Mouse (Mus musculus): ENCODE results near the gene Bmp6.

The Bmp6 gene

DNA sequence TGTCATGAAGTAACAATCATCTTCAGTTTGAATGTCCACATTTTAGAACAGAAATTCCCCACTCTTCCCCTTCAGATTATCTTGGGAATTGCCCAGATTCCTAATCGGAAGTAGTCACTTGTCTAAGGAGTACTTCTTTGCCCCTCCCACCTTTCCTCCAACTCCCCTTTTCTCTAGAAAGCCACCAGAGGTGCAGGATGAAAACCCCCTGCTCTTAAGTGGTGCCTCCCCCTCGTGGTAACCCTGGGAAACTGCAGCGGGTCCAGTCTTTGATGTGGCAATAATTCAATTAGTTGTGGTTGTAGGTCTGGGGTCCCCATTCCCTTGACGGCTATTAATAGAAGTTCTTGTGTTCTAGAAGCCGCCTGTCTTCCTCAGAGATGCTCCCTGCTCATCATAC lies 93.0 kb downstream of the Bmp6 start:
- peak; percentile 39 for DNase-seq

DNA sequence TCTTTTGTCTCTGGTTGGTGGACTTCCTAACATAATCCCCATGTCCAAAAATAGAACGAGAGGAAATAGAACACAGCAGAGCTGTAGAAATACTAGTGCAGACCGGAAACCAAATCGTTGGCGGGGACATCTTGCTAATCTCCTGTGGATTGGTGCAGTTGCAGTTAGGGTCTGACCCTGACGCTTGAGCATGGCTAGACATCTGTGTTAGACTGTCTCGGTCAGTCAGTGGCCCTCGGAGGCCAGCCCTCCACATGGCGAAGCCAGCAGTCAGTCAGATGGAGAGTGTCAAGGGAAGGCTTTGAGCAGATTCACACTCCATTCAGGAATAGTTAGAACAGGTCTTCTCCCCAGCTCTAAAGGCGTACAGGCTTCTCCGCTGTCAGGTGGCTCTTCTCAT lies 95.3 kb downstream of the Bmp6 start:
- no peak for DNase-seq

DNA sequence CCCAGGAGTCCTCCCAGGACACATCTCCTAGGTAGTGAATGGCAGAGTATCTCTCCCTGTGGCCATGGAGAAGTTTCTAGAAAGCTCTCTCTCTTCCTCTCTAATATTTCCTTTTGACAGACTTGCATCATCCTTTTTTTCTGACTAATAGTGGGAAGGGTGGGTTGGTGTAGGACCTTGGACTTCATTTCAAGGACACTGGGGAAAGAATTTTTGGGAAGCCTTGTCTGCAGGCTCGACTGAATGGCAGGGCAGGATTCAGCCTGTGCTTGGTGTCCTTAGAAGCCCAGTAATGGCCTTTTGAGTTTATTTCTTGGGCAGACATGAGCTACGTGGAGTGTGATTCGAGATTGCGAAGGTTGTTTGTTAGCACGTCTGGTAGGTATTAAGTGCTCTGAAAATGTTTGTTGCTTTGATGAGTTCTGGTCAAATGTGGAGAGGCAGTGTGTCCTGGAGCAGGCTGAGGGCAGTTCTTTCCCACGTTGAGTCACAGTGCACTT lies 103.7 kb downstream of the Bmp6 start:
- DNase-seq = no peak

DNA sequence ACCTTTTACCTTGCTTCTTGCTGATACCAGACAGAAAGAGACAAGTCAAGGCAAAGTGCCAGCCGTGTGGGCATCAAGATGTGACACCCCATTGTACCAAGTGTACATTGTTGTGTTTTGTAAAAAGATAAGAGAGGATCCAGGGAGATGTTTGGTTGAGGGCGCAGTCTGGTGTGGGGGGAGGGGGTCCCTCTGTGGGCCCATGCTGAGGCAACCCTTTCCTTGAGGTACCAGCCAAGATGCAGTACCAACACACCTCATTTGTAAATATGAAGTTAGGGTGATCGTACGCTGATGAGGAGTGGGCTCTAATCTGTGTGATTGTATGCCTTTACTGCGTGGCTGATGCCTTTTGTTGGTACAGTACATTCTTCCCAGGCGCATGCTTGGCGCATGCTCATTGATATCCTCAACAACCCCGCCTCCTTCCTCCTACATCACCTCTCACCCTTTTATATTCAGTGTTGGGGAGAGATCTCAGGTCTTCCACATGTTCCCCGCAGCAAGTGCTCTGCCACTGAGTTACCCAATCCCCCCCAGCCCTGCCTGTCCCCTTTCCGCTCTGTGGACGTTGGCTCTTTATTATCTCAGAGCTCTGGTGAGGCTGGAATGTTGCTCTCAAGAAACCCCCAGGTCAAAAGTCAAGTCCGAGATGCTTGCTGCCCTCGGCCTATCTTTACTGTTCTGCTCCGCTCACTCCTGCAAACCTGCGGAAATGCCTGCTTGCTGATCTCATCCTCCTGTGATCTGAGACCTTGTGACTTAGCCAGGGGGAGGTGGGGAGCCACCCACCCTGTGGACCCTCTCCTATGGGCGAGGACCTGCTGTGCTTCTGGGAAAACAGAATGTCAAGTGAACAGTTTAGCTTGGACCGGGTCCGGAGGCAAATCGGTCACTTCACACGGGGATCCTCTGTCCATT lies 105.4 kb downstream of the Bmp6 start:
- no peak for DNase-seq

DNA sequence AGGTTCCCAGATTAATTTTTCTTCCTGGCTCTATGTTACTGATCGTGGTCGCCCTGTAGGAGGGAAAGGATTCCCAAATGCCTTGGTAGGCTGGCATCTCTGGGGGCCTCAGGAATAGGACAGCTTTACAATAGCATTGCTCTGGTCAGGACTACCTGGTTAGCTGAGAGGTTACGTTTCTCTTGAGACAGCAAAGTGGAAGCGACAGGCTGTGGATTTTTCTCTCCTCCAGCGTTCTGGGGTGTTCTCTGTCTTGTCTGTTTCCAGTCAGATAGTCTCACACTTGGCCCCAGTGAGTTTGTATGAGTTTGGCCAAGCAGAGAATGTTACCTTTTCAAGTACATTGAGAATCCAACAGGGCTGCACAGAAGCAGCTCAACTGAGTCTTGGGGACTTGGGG lies 106.5 kb downstream of the Bmp6 start:
- no peak for DNase-seq

DNA sequence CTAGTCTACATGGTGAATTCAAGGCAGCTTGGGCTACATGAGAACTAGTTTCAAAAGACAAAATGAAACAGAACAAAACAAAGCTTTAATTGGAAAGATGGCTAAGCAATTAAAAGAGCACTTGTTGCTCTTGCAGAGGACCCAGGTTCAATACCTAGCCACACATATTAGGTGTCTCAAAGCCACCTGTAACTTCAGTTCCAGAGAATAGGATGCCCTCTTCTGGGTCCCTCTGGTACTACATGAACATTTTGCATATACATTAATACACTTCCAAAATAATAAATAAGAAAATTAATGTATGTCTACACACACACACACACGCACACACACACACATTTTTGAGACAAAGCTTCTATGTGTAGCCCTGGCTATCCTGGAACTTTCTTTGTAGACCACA lies 118.5 kb downstream of the Bmp6 start:
- peak; percentile 48 for DNase-seq

DNA sequence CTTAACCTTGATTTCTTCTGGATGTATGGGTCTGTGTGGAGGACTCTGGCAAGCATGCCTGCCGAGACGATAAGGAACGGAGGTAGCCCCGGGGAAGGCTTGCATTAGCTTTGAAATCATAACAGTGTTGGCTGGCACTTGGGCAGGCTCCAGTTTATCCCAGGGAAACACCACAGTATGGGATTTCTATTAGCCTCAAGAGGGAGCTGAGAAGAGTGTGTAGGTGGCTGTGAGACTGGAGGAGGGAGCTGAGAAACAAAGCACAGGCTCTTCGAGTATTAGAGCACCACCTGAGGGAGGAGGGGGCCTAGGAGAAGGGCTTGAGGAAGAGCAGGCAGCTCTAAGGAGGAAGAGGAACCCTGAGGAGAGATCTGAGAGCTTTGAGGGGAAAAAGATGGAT lies 126.0 kb downstream of the Bmp6 start:
- DNase-seq = no peak

DNA sequence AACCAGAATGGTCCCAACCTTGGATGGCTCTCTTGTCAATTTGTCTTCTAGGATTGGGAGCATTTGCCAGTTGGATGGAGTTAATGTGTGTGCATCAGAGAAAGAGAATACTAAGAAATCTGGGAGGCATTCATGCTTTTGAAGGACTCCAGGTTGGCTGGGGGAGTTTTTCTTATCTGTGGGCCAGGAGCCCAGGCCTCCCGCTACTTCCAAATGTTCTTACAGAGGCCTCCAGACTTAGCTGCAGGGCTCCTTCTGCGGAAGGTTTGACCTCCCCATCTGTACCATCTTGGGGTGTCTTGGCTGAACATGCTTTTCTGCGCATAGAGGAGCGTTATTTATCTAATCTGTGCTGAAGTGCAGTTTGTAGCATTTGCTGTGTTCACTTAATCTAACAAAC lies 127.7 kb downstream of the Bmp6 start:
- DNase-seq = no peak

DNA sequence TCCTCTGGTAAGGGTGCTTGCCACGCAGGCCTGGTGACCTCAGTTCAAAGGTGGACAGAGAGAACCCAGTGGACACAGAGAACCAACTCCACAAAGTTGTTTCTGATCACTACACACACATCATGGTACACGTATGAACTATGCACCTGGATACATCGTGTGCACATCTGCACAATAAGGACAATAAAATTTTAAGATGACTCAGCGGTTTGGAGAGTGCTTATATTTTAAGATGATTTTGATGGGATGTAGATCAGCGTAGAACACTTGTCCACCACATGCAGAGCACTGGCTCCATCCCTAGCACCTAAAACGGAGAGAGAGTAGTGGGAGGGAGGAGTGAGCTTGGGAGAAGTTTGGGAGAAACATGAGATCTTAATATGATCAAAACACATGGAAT lies 128.6 kb downstream of the Bmp6 start:
- no peak for DNase-seq

DNA sequence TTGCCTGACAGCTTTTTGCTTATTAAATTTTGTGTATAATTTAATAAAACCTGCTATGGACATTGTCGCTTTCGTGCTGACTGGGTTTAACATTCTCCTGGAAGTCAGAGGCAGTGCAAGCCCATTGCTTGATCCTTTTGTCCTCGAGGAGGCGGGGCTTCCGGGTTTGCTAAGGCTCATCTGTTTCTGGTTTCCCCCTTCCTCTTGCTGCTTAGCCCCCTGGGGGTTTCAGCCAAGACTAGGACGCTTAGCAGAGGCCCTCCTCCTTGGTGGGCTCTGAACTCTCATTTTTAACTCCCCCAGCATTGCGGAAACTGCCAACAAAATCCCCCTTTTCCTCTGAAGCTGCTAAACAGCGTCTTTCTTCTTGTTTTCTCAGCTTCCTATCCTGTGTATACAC lies 132.0 kb downstream of the Bmp6 start:
- peak; percentile 6 for DNase-seq

DNA sequence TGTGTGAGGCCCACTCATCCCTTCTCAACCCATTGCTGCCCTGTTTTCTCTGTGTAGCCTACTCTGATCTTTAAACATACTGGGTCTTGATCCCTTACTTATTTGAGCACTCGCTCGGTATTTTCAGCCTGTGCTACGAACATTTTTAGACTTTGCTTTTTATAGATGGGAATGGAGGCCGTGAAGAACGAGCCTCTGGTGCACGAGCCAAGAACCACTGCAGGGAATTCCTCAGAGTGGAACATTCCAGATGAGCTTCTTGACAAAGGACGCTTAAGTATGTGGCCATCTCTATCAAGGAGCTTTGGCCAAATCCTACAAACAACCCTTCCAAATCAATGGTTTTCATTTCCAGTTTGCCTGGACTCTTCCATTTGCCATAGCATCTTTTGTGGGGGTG lies 136.1 kb downstream of the Bmp6 start:
- DNase-seq = no peak

DNA sequence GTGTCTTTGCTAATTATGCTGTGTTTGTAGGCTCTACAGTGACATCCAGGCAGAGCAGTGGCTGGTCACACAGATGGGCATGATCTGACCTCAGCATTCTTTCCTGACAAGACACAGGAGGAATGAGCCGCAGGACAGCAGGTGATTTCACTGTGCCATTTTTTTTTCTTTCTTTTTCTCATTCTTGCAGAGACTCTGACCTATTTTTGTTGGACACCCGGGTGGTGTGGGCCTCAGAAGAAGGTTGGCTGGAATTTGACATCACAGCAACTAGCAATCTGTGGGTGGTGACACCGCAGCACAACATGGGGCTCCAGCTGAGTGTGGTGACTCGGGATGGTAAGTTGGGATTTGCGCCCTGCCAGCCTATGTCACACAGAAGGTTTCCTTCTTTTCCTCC lies 139.8 kb downstream of the Bmp6 start:
- DNase-seq = no peak

DNA sequence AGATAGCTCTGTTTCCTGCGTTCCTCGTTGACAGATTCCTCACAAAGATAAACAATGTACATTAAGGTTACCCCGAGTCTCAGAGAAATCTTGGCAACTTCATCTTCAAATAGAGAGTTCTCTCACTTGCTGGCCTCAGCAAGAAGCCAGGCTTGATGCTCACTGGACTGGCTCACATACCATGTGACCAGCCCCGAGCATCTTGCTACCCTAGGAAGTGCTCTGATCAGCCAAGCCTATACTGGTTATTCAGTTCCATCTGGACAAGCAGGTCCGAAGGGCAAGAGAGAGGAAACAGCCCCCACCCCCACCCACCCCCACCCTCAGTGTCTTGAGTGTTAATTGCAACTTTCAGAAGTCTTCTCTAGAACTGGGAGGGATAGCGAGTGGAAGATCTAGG lies 141.9 kb downstream of the Bmp6 start:
- no peak for DNase-seq

DNA sequence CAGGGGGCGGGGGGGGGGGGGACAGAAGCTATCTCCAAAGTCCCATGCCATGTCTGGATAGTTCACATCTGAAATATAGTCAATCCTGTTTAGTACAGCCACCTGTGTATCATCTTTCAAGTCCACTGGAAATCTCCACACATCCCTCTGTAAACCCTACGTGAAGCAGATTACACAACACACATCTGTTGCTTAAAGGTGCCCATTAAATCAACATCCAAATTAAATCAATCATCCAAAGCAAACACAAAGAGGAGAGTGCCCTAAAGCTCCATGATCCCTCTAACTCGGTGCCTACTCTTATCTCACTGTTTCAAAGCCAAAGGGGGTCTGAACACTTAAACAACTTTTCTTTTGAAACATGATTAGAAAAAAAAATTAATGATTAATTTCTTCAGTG lies 151.8 kb downstream of the Bmp6 start:
- no peak for DNase-seq

DNA sequence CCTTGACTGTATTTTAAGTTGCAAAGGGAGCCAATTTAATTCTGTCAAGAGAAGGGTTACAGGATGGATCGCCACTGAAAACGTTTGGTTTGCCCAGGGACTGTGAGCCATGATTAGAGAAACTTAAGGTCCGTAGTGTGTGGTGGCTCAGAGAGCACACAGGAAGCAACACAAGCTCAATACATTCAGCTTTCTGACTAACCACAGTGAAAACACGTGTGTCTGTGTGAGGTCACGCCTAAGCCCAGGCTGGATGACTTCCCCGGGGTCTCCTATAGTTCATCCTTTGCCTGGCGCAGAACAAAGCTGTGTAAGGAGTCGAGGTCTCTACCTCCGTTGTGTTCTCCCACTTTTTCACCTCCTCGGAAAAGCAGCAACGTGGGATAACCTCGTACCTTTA lies 156.4 kb downstream of the Bmp6 start:
- DNase-seq = no peak

DNA sequence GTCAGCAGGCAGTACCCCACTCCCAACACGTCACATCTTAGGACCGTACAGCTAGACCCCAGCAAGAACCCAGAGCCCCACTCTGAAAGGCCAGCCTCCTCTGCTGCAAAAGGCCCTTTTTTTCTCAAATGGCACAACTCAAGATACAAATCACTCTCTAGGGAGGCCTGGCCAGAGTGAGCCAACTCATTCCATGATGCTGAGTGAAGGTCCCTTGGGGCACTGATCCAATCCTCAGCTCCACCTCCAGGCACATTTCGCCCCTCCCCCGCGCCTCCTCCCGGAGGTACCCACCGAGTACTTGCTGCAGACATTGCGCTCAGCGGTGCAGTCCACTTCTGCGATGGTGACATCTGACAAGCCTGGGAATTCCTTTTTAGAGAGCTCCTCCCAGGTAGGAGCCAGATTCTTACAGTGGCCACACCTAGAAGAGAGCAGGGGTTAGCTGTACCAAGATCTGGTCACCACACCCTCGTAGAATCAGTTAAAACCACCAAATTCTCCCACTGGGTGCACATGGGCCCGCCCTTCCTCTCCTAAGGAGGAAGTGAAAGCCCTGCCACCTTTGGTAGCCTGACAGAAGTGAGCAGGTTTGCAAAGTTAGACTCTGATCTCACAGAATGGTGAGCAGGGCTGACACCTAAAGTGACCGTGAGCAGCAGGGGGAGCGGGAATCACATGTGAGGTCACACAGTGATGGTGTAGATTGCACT lies 158.4 kb downstream of the Bmp6 start:
- DNase-seq = peak; percentile 55

DNA sequence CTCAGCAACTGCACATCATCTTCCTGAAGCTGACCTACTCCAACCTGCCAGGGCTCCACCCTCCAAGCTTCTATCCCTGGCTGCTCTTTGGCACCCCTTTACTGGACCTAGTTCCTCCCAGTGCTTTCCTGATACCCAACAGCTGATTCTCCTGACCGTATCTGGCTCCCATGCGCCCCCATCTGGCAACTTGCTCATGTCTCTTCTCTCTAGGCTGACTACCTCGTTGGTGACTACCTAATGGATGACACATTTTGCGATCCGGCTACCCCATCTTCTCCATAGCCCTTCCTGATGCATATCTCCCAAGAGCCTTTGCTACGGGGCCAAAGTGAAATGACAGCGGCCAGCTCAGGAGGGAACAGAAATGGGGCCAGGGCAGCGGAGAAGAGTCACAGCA lies 161.4 kb downstream of the Bmp6 start:
- DNase-seq = peak; percentile 75

DNA sequence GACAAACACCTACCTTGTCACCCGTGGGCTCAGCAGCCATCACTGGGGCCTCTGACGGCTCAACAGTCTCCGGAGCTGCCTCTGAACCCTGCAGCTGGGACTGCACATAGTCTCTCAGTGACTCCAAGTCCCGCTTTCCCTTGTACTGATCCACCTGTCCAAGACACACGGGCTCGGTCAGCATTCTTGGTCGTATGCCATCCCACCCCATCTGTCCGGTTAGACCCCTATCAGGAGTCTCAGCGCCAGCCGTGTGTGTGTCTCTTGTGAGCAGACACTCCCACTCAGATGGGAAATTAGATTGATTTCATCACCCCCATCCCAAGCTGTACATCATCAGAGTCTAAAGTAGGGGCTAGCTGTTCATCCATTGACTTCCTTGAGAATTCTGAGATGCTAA lies 162.0 kb downstream of the Bmp6 start:
- DNase-seq = no peak

DNA sequence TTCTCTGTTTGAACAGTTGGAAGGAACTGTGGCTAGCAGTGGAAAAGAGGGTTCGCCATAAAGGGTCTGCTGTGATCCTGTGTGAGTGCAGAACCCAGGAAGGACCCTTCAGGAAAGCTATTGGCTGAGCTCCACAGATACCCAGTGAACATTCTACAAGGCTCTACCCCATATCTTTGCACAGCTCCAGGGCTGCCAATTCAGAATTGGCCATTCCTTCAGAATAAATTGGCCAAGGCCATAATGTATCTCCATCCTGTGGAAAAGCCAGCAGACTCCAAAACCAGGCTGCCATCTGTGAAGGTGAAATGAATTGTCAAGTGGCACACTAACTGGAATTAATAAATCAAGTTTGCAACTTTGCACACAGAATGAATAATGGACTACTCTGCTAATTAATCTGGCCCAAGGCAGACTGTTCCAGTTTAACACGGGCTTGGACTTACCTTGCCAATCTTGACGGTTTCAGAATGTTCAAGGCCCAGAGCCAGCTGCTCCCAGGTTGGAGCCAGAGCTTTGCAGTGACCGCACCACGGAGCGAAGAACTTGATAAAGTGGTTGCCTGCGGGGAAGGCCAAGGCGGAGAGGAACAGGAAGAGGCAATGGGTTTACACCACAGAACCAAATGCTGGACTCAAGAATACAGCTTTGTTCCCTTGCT lies 164.9 kb downstream of the Bmp6 start:
- DNase-seq = no peak

DNA sequence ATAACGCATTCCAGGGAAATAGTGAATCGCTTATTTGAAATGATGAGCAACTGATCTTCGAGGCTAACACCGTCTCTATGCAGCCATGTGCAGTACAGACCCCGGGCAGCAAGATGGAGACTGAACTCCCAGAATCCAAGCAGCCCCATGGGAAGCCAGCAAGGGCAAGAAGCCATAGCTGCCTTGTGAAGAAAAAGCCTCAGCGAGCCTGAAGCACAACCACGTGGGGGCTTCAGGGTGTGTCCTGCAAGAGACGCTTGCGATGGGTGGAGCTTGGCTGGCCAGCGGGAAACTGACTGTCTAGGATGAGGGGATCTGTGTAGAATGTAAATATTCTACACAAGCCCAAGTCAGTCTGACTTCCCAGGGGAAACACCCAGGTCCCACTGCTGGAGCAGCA lies 167.1 kb downstream of the Bmp6 start:
- peak; percentile 63 for DNase-seq

DNA sequence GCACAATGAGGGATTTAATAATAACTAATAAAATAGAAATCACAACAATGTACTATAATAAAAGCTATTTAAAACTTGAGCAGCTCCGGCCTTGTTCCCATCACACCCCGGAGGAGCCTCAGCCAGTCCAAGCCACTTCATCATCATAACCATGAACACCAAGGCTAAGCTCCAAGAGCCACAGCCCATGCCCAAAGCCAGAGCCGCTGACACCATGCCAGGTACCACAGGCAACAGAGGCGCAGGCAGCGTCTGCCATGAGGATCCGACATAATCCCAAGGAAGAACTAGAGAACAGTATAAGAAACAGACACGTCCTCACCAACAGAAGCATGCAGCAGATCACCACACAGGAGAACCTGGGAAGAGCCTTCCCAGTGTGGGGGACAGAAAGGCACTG lies 169.0 kb downstream of the Bmp6 start:
- DNase-seq = no peak

DNA sequence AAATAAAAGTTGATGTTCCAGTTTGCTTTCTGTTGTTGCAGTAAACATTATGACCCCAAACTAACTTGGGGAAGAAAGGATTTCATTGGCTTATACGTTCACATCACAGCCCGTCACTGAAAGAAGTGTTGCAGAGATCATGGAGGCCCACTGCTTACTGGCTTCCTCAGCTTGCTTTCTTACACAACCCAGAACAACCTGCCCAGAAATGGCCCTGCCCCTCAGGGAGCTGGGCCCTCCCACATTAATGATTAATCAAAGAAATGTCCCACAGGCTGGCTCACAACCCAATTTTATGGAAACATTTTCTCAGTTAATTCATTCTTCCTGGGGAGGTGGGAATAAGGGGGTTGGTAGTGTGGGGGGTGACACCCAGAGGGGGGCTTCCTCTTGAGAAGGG lies 170.5 kb downstream of the Bmp6 start:
- DNase-seq = peak; percentile 60

DNA sequence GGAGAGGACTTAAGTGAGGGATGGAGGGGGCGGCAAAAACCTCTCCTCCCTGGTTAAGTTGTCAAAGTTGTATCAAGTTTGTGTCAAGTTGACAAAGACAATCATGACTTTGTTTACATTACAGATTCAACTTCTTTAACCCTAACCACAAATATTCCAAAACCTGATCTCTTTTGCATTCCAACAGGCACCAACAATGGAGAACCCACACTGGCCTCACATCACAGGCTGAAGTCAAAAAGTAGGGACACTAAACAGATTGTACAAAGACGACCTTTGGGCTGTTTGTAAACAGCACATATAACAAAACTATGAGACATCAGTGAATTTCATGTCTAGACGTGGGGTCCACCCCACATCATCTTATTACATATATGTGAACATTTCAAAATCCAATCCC lies 170.9 kb downstream of the Bmp6 start:
- no peak for DNase-seq

DNA sequence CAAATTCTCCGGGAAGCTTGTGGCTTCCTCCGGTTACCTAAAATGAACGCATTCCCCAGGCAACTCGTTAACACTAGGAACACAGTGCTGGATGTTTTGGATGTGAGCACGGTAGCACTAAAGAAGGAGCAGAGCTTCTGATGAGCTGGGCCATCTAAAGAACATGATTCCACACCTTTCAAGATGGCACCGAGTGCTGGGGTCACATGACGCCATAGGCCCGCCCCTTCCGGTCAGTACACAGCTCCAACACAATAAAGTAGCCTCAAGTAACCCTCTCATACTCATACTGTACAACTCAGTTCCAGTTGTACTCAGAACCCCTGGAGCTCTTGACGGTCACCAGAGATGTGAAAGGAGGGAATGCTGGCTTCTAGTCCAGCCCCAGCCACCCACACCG lies 171.7 kb downstream of the Bmp6 start:
- DNase-seq = no peak

Measured in lung, postnatal 36 days (tissue).